Comparison of ENCODE assay signal across 8 mouse cellular contexts in genomic region chr9:27154763-27155530, GRCm38 (mm10). TPM values are rescaled to one million over a fixed set of nuclear protein-coding genes. Genes with fewer than 3 reads are reported as not detected.
A peak's percentile ranks its signal among the peaks of the same experiment; 100 is the strongest.
DNase-seq lines count a peak whose midpoint lies in the region; ATAC-seq and TF ChIP-seq lines count a peak whose summit lies in the region.

Gene Jam3 (minus strand): TSS chr9:27155421.

- H3K27me3 ChIP-seq in heart, embryonic 11.5 days (ENCODE audit: control insufficient read depth, insufficient read depth, low read length) = no peaks in the 10 kb centered on the region
- peaks cover 6% of the 10 kb centered on the region; the same call in 1 of the 2 replicates for H3K27me3 ChIP-seq in kidney, embryonic 15.5 days
- no peaks in the 10 kb centered on the region for H3K27me3 ChIP-seq in limb, embryonic 15.5 days

- peak; percentile 93 for TF ChIP-seq POLR2A in embryonic fibroblast, embryonic 13.5 days (IDR thresholded peaks at IDR 0.05; ENCODE audit: low read depth, low read length)

- peak within 1 kb of the TSS; percentile 79 for H3K4me2 ChIP-seq in heart, embryonic 11.5 days
- H3K4me2 ChIP-seq in kidney, embryonic 15.5 days = peak within 1 kb of the TSS; percentile 85
- peak within 1 kb of the TSS; percentile 64 for H3K4me2 ChIP-seq in limb, embryonic 15.5 days

- no peak for ATAC-seq in CD4-positive, CD25-positive, alpha-beta regulatory T cell, adult 4 months
- peak; percentile 93 for ATAC-seq in heart, embryonic 11.5 days (replicated peaks; ENCODE audit: insufficient number of reproducible peaks, low FRiP score, low TSS enrichment)
- ATAC-seq in kidney, embryonic 15.5 days (replicated peaks; ENCODE audit: low FRiP score) = peak; percentile 100
- ATAC-seq in limb, embryonic 15.5 days (ENCODE audit: insufficient number of reproducible peaks, low FRiP score, low TSS enrichment, low read depth) = peak; percentile 96

- 0 out of 2 replicates have a peak within 1 kb of the TSS, but pooled peaks have one; percentile 9 for H3K27ac ChIP-seq in embryonic fibroblast, embryonic 13.5 days (ENCODE audit: insufficient read depth, low read length)
- peak within 1 kb of the TSS; percentile 67 for H3K27ac ChIP-seq in heart, embryonic 11.5 days (ENCODE audit: low read depth, low read length)
- H3K27ac ChIP-seq in kidney, embryonic 15.5 days = peak within 1 kb of the TSS; percentile 92
- H3K27ac ChIP-seq in limb, embryonic 15.5 days = peak within 1 kb of the TSS; percentile 89

- H3K36me3 ChIP-seq in heart, embryonic 11.5 days (ENCODE audit: control insufficient read depth, insufficient read depth, low read length) = no peaks in the 10 kb centered on the region
- no peaks in the 10 kb centered on the region for H3K36me3 ChIP-seq in kidney, embryonic 15.5 days
- no peaks in the 10 kb centered on the region for H3K36me3 ChIP-seq in limb, embryonic 15.5 days

- H3K4me1 ChIP-seq in embryonic fibroblast, embryonic 13.5 days (ENCODE audit: control insufficient read depth, insufficient read depth, low read length) = no peaks in the 10 kb centered on the region
- H3K4me1 ChIP-seq in heart, embryonic 11.5 days (ENCODE audit: control insufficient read depth, insufficient read depth, low read length) = peaks cover 5% of the 10 kb centered on the region
- peaks cover 11% of the 10 kb centered on the region for H3K4me1 ChIP-seq in kidney, embryonic 15.5 days
- peaks cover 7% of the 10 kb centered on the region; the same call in 1 of the 2 replicates for H3K4me1 ChIP-seq in limb, embryonic 15.5 days

- under 1% methylated on average over 58 of the region's 58 CpGs for WGBS in heart, embryonic 11.5 days (ENCODE audit: insufficient replicate concordance)
- WGBS in kidney, embryonic 15.5 days = under 1% methylated on average over 58 of the region's 58 CpGs
- WGBS in limb, embryonic 15.5 days = under 1% methylated on average over 58 of the region's 58 CpGs

- TF ChIP-seq CTCF in embryonic fibroblast, embryonic 13.5 days (IDR thresholded peaks at IDR 0.05; ENCODE audit: borderline replicate concordance, insufficient read depth, low read length) = no peak

- peak within 1 kb of the TSS; percentile 68 for H3K4me3 ChIP-seq in embryonic fibroblast, embryonic 13.5 days (ENCODE audit: insufficient read depth, low read length)
- peak within 1 kb of the TSS; percentile 71 for H3K4me3 ChIP-seq in heart, embryonic 11.5 days (ENCODE audit: low read depth, low read length)
- H3K4me3 ChIP-seq in kidney, embryonic 15.5 days (replicated peaks) = peak within 1 kb of the TSS; percentile 81
- peak within 1 kb of the TSS; percentile 71 for H3K4me3 ChIP-seq in limb, embryonic 15.5 days

- H3K9ac ChIP-seq in heart, embryonic 11.5 days (ENCODE audit: low read depth, low read length) = peak within 1 kb of the TSS; percentile 74
- peak within 1 kb of the TSS; percentile 71 for H3K9ac ChIP-seq in kidney, embryonic 15.5 days
- H3K9ac ChIP-seq in limb, embryonic 15.5 days = peak within 1 kb of the TSS; percentile 55

- H3K9me3 ChIP-seq in heart, embryonic 11.5 days (replicated peaks; ENCODE audit: control insufficient read depth, low read length) = no peaks in the 10 kb centered on the region
- no peaks in the 10 kb centered on the region for H3K9me3 ChIP-seq in kidney, embryonic 15.5 days (replicated peaks)
- no peaks in the 10 kb centered on the region for H3K9me3 ChIP-seq in limb, embryonic 15.5 days

- peak; percentile 20 for DNase-seq in CD4-positive, CD25-positive, alpha-beta regulatory T cell, adult 2 months (ENCODE audit: low read depth, low spot score)
- peak; percentile 6 to 23 for DNase-seq in natural killer cell, adult 2 months (ENCODE audit: low spot score in 2 of 2)
- DNase-seq in telencephalon, adult 2 months (ENCODE audit: low read depth, low spot score) = peak; percentile 85

RNA-seq across cellular contexts. Expression of gene Jam3, which starts in this region (rescaled TPM):
- under 1 TPM; 0.32 to 0.39 TPM for polyA plus RNA-seq in CD4-positive, CD25-positive, alpha-beta regulatory T cell, adult 4 months (2017; shearing (Covaris generic))
- polyA plus RNA-seq in embryonic fibroblast, embryonic 13.5 days (2011; ENCODE audit: insufficient read length, low read depth, missing spikeins) = 45.6 and 50.3 TPM in 2 replicates
- polyA plus RNA-seq in heart, embryonic 11.5 days (2014; fragmentation: Nextera tagmentation; extraction: Ambion mirVana) = 50.1 and 56.1 TPM in 2 replicates
- 82.3 and 83.1 TPM in 2 replicates for polyA plus RNA-seq in kidney, embryonic 15.5 days (2015; fragmentation: Nextera tagmentation; extraction: Ambion mirVana)
- 96.1 and 112 TPM in 2 replicates for polyA plus RNA-seq in limb, embryonic 15.5 days (2015; fragmentation: Nextera tagmentation; extraction: Ambion mirVana)

Comparison
In these comparisons a context has a peak if more than half of its experiments do, and no peak if none do; other contexts are left out.
1. RNA of gene Jam3 (polyA plus RNA-seq): 96.1 to 112 TPM in limb, embryonic 15.5 days, 82.3 to 83.1 TPM in kidney, embryonic 15.5 days, 45.6 to 50.3 TPM in embryonic fibroblast, embryonic 13.5 days and 50.1 to 56.1 TPM in heart, embryonic 11.5 days; 0.32 to 0.39 TPM in CD4-positive, CD25-positive, alpha-beta regulatory T cell, adult 4 months; every median in the first group is over 10 times any median in the second.
2. DNase-seq: peak in every context shown above with its lines; median percentile 85 in telencephalon, adult 2 months; 20 in CD4-positive, CD25-positive, alpha-beta regulatory T cell, adult 2 months; 14 in natural killer cell, adult 2 months.
3. H3K27ac ChIP-seq: peak in every context shown above with its lines; median percentile 92 in kidney, embryonic 15.5 days; 89 in limb, embryonic 15.5 days; 67 in heart, embryonic 11.5 days; 9 in embryonic fibroblast, embryonic 13.5 days.
4. Peak in every context shown above with its lines, with median percentiles within 50 percentile points of each other: H3K4me3 ChIP-seq, H3K4me2 ChIP-seq and H3K9ac ChIP-seq.